Mouse (Mus musculus) right cerebral cortex, postnatal 25 days (tissue): Measurements from ENCODE around the gene Usp46.
"Not testable (repeated sequence)": the region's sequence is repeated elsewhere in the genome, so short reads cannot be mapped to it uniquely, and the experiment has no call there.

Source experiments
- DNase-seq: peaks from one replicate; pipeline ENCODE4 v3.0.0; 2022

Usp46 gene

DNA sequence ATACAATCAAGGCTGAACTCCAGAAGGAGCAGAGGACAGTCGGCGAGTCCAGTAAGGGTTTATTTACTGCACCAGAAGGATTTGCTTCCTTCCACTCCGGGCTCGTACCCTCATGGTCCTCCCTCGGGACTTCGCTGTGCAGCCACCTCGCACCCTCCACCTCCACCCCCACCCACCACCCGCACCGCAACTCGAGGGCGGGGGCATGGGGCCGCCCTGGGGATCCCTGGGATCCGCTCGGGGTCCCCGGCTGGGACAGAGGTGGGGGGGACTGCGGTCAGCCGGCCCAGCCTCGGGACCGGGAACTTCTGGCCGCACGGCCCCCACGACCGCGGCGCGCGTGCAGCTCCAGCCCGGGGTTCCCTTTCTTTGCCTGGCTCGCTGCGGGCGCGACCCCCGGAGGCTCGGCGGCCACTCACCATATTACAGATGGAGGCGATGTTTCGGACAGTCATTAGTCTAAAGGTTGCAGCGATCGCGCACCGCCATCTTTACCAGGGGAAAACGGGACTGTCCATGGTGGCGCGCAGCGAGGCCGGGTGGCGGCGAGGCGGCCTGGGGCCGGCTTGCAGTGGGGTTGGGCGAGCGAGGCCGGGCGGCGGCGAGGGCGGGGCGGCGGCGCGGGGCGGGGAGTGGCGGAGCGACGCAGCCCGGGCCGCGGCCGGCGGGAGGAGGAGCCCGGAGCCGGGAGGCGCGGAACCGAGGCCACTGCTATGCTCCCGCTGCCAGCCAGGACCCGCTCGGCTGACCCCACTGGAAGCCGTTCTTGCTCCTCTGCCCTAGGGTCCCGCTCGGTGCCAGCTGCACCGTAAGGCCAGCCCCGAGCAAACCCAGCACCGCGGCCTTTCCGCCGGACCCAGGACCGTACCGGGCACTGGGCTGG is at the start of gene Usp46:
Gene Usp46 (minus strand): TSS at position 601 of the 883 bp plus-strand sequence.
- DNase-seq = peak; percentile 85

DNA sequence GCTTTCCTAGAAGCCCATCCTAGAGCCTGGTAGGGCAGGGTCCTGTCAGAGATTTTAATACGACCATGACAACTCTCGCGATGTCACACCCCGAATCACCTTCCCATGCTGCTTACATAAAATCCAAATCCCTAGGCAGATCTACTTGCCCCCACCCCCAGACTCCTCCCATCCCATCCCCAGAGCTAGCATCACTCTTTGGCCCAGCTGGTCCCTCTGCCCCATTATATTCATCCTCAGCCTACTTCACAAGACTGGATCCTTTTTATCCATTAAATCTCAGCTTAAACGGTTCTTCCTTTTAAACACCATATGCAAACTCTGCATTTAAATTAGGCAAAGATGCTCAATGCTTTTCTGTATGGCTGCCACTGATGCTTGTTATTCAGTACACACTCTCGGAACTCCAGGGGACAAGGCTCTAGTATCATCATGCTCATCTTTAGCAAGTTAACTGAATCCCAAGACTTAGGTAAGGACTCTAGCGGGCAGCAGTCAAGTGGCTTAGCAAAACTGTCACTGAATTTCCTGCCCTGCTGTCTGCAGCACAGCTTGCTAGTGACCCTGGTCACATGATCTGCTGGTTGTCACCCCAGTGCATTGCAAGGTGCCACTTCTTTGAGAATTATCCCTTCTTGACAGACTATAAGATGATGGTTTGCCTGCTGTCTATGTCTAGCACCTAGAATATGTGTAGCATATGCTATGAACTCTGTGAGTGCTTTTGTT is 45.9 kb upstream of the Usp46 start:
- no peak for DNase-seq

DNA sequence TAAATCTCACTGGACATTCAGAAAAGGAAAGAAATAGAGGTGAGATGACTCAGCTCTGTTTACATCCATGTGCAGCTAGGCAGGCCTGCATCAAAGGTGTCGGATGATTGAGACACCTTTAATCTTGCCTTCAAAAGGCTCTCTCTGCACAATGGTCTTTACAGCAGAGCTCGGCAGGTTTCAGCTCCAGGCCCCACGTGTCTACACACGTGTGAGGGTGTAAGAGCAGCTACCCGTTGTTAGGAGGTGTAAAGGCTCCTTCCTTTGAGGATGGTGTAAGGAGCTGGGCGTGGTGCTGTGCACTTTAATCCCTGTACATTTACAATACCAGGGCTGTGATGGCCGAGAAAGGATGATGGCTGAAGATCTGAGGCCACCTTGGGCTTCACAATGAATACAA is 37.2 kb upstream of the Usp46 start:
- DNase-seq = no peak

DNA sequence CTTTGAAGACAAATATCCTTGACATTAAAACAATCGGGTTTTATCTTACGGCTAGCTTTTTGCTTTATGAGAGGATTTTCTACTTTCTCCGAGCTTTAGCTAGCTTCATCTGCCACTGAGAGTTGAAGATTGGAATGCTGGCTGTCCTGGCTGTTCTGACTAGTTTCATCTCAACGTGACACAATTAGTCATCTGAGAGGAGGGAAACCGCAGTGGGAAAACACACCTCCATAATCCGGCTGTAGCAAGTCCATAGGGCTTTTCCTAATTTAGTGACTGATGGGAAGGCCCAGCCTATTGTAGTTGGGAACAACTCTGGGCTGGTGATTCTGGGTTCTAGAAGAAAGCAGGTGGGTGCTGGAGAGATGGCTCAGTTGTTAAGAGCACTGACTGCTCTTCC is 33.5 kb upstream of the Usp46 start:
- DNase-seq = no peak

DNA sequence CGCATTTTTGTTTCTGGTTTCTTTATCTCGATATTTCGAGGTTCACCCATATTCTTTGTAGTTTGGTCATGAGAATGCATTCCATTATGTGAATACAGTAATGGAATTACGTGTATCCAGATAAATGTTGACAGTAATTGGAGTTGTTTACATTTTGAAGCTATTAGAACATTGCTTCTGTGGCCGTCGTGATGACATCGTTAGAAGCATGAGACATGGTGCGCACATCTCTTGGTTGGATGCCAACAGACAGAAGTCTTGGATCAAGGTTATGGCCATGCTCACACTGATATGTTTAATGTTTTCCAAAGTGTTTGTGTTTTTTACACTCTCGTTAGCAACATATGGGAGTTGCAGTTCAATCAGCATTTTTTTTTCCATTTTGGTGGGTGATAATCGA is 30.8 kb upstream of the Usp46 start:
- DNase-seq = no peak

DNA sequence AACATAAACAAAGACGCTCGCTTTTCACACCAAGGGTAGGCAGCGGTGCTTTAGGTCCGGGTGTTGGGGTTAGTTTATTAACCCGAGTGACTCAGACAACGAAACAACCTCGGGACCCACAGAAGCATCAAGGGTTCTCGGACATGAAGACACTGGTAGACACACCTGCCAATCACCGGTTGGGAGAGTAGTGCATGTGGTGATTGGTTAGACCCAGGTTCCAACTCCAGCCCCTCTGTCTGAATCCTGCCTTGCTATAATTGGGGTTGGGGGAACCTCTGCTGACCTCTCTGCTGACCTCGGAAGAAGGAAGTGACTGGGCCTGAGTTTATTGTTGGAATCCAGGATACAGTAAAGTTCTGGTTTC is 29.6 kb upstream of the Usp46 start:
- DNase-seq = no peak

DNA sequence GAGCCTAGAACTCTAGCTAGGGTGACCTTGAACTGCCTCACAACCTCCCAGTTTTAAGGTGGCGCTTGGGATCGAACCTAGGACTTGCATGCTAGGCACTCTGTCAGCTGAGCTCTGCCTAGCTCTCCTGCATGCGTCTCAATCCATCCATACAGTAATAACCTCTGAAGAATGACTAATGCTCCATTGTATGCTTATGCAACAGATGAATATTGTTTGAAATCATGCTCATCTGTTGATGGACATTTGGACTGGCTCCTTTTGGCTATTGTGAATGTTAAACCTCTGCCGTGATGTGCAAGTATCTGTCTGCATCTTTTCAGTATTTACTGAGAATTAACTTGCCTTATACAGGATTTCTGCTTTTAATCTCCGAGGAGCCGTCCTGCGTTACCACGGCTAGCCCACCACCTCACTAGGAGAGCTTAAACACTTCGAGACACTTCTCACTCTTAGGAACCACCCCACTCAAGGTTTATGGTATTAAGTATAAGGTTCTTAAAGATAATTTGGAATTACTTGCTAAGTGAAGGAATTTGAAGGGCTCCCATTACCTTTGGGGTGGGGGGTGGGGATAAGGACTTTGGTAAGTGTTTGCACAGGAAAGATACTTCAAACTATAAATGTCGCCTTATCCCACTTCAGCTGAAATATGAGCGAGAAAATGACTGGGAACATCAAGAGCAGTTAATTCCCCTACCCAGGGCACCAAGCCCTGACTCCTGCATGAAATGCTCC is 29.1 kb upstream of the Usp46 start:
- DNase-seq = no peak

DNA sequence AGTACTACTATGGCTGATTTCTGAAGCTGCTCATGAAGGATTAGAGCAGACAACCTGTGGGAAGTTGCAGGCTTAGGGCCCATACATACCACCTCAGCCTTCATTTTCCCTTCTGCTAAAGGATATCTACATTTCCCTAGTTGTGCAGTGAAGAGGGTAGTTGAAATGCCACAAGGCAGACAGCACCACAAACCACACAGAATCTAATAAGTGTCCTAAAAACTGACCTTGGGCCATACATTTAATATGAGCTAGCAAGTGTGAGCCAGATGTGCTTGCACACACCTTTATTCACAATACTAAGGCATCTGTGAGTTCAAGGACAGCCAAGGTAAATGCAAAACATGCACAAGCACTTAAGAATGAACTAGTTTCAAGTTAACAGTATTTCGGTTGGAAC is 27.8 kb upstream of the Usp46 start:
- DNase-seq = no peak

DNA sequence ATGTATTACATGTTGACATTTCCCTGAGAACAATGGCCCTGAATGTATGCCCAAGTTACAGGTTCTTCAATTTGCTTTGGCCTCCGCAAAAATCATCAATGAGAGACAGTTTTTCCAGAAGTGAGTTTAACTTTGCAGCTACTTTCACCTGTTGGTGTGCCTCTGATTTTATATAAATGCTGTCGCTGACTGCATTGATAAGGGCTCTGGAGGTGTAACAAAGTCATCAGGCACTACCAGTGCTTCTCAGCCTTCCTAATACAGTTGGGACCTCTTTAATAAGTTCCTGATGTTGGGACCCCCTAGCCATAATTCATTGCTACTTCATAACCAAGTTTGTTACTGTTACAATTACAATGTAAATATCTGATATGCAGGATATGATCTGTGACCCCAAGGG is 27.4 kb upstream of the Usp46 start:
- DNase-seq = no peak

DNA sequence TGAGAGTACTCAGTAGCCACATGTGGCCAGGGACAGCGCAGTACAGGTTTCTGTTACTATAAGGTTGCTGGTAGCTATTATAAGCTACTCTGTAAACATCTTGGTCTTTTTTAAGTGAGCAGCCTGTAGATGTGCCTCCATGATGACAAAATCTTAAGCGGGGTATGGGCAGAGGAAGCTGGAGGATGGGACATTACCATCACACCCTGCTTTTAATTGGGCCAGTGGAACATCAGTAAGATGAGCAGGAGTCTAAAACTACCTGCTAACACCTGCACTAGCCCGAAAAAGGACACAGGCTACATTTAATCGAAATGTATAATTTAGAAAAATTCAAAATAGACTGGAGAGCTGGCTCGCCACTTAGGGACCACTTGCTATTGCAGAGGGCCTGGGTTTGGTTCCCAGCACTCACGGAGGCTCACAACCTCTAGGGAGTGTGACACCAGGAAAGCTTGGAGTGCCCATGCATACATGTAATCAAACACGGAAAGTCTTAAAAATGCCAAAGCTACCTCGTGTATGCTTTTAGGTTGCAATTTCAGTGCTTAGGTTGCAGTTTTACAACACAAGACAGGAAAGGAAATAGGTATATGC is 26.7 kb upstream of the Usp46 start:
- no peak for DNase-seq

DNA sequence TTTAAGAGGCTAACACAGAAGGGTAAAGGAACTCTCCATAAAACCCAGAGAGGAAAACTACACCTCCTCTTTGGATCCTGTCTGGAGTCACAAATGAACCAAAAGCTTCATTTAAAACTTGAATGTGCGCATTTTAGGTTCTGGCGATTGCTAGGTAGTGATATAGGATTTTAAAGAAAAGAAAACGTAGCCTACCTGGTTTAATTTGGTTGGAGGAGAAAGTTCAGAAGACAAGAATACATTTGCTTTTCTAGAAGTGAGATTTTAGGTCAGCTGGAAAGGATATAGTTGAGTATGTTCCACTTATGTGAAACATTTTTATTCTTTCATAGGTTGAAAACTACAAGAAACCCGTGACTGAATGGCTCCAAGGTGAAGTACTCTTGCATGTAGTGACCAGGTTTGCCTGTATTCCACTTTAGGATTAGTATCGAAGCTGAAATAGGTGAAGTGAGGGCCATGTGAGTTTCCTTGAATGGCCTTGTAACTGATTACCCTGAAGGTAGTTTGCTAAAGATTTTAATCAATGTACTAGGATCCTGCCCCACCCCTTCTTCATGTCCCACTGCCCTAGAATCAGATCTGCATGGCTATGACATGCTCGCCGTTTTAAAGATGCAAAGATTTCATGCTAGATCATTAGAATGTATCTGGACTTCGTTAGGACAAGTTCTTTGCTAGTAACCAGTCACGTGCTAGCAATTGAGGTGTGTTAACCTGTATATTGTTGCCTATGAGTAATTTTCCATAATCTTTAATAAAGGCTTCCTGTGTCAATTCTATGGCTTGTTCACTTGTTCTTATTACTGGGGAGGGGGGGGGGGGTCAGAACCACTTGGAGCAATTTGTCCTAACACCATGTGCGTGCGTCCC is 25.6 kb upstream of the Usp46 start:
- DNase-seq = no peak

DNA sequence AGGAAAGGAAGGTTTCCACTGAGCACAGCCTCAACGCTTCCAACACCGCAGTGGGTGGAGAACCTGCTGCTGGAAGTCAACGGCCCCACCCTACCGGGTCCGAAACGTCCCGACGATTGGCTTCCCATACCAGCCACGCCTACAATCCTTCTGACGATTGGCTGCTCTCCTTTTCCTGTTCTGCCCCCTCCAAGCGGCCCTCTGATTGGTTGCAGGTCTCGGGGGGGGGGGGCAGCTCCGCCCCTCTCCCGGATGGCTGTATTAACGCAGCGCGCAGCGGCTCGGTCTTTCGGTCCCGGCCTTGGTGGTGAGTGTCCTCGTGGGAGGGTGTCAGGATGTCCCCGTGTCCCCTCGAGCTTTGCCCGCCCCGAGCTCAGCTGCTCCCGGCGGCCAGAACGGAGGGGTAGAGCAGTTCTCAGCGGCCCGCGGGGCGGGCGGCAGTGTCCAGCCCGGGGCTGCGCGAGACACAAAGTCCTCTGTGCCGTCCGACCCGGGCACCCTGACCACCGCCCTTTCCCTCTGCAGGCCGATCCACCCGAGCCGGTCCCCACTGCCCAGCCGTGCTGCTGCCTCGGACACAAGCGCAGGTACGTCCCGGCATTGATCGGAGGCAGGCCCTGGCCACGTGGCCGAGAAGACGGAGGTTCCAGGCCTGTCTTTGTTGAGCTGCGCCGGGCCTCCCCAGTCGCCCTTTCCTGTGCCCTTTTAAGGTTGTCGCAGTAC is 24.8 kb upstream of the Usp46 start:
- DNase-seq = peak; percentile 90

DNA sequence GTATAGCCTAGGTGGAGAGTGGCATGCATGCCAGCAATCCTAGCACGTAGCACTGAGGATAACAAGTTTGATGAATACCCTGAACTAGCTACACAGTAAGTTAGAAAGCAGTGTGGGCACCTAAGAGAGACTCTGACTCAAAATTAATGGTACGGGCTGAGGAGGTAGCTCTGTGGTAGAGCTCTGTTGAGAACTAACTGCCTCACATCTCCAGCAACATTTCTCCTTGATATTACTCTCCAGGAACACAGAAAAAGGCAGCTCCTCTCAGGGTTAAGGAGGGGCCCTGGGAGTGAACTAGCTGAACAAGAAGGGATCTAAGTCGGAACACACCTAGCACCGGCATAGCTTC is 24.2 kb upstream of the Usp46 start:
- no peak for DNase-seq

DNA sequence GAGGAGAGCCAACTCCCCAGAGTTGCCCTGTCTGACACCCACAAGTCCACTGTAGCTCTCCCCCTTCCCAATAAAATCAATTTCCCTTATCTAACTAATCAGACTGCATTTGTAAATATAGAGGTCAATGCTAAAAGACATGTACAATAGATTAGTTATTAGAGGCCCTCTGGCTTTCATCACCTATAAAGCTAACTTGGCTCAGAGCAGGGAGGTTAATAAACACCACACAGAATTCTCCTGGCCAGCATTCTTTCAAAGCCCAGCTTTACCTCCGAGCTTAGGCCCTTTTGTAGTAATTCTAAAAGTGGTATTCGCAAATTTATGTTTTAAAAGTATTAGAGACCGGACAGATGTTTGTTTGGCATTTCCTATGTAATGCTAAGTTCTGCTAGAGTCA is 21.4 kb upstream of the Usp46 start:
- DNase-seq = no peak

DNA sequence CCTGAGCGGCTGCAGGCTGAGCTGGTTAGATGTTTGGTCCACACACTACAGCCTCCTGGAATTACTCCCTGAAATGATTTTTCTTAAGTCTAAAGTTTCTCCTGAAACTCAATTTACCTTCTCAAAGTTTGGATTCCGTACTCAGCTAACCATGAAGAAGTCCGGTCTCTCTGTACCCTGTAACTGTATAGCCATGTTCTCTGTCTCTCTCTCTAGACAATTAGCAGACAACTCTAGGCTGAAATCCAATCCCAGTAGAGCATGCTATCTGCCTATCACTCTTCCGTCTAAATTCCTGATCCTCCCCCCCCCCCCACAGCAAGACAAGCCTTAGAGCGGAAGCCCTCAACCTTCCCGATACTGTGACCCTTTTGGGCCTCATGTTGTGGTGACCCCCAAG is 13.5 kb upstream of the Usp46 start:
- no peak for DNase-seq

DNA sequence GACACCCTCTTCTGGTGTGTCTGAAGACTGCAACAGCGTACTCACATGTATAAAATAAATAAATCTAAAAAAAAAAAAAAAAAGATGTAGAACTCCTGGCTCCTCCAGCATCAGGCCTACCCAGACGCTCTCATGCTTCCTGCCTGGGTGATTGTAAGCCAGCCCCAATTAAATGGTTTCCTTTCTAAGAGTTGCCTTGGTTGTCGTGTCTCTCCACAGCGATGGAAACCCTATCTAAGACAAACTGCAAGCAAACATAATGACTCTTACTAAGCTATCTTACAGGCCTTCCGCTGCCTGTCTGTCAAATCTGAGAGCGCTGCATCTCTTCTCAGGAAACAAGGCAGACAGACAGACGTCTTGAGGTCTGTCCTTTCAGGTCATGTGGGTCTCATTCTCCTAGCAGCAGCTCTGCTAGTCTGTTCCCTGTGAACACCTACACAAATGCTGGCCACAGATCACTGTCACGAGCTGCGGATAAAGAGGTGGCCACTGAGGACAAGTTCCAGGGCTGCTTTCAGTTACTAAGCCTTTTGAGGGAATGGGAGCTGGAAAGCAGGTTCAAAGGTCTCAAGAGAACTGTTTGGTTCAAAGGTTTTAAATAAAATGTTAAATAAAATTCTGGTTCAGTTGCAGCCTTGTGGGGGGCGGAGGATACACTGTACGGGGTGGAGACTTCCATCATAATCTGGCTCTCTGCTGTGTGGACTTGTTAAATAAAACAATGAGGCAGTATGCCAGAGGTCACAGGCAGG is 10.8 kb upstream of the Usp46 start:
- no peak for DNase-seq

DNA sequence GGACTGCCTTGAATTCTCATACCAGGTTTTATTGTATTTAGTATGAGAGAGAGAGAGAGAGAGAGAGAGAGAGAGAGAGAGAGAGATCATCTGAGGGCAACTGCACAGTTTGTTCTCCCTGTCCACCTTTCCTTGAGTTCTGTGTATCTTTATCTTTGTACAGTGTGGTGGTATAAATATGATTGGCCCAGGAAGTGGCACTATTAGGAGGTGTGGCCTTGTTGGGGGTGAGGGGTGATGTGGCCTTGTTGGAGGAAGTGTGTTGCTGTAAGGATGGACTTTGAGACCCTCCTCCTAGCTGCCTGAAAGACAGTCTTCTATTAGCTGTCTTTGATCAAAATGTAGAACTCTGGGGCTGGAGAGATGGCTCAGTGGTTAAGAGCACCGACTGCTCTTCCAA is 10.2 kb upstream of the Usp46 start:
- no peak for DNase-seq

DNA sequence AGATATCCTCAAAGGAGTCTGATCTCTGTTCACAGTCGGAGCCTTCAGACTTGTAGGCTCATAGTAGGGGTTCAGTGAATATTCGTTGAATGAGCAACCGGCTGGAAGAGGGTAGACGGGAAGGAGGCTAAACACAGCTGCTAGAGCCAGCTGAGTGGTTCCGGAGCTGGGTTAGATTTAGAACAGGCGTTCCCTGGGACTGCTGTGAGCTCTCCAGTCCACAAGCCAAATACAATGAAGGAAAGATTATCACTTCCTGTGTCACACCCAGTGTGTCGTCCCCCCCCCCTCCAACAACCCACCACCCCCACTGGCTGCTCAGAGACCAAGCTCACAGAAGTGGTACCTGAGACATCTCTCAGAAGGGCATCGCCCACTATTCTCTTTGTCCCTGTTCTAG is 9.7 kb upstream of the Usp46 start:
- no peak for DNase-seq

DNA sequence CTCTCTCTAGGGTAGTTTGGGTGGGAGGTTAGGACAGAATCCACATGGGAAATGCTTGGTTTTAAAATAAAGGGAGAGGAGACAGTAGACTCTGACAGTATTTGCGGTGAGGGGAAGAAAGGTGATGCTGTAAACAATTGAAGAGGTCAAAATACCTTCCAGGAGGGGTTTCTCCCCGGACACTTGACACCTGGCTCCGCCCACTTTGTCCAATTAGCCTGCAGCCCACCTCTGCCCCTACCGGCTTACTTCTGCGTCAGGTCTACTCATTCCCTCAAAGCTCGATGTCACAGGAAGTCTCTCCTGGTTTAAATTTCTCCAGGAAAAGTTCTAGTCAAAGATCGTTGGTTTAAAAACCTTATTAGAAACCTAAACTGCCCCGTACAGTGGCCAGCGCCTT is 8.5 kb upstream of the Usp46 start:
- DNase-seq = no peak

DNA sequence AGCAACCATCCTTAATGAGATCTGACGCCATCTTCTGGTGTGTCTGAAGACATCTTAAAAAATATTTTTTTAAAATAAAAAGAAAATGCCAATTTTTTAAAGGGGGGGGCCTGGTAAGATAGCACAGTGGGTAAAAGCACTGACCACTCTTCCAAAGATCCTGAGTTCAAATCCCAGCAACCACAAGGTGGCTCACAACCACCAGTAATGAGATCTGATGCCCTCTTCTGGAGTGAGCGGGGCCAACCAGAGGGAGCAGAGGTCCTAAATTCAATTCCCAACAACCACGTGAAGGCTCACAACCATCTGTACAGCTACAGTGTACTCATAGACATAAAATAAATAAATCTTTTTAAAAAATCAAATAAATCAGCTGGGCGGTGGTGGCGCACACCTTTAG is 2.3 kb upstream of the Usp46 start:
- not testable (repeated sequence) for DNase-seq

DNA sequence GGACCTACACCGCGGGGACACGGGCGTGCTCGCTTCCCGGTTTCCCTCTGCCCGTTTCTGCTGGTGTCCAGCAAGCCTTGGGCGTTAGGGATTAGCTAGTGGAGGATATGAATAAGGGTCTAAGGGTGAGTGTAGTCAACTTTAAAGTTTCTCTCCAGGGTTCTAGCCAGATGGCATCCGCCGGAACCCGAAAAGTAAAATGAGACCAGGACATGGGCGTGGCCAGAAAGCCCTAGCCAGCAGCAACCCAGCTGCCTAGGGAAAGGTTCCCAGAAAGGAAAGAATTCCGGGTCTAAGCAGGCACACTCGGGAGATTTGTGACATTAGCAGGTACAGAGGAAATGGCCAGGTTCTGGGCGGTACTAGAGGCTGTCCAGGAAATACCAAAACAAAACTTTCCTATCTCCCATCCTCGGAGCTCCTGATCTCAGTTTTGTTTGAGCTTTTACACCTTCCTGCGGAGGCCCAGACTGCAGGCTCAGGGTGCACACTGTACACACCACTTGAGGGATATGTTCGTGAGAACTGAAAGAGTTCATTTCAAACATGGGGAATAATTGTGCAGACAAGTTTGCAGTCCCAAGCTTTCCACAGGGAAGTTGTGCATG is 587 bp upstream of the Usp46 start:
- DNase-seq = no peak
